Mouse (Mus musculus) intestine, postnatal 0 days (tissue): Measurements from ENCODE around the gene Krba1. TPM values are rescaled to one million over a fixed set of nuclear protein-coding genes. Genes with fewer than 3 reads are reported as not detected.

Source experiments
- ATAC-seq: fragments of 200-750 bp; cut with Nextera tagmentation; 2 replicates; pipeline ENCODE4 v1.8.0; 2017; ENCODE audit warnings: mild to moderate bottlenecking, moderate TSS enrichment, moderate library complexity
- H3K27ac ChIP-seq: fragments of 300-500 bp; sonication (generic); 2 replicates; pipeline ENCODE4 v1.5.1; 2014; ENCODE audit warnings: mild to moderate bottlenecking, low read depth, low read length, moderate library complexity
- H3K27me3 ChIP-seq: fragments of 300-500 bp; sonication (generic); replicated peaks from 2 replicates; pipeline ENCODE4 v1.6.1; 2014; ENCODE audit warnings: low read length, mixed read lengths; ENCODE audit not compliant: control insufficient read depth, insufficient read depth
- H3K36me3 ChIP-seq: fragments of 300-500 bp; sonication (generic); 2 replicates; pipeline ENCODE4 v1.6.1; 2014; ENCODE audit warnings: mild to moderate bottlenecking, moderate library complexity; ENCODE audit not compliant: control insufficient read depth, insufficient read depth
- H3K4me1 ChIP-seq: fragments of 300-500 bp; sonication (generic); replicated peaks from 2 replicates; pipeline ENCODE4 v1.6.1; 2014; ENCODE audit warnings: antibody characterized with exemption, low read length, mixed read lengths; ENCODE audit not compliant: control insufficient read depth, insufficient read depth
- H3K4me2 ChIP-seq: fragments of 300-500 bp; sonication (generic); replicated peaks from 2 replicates; pipeline ENCODE4 v1.6.1; 2014; ENCODE audit warnings: low read depth, mild to moderate bottlenecking, moderate library complexity
- H3K4me3 ChIP-seq: fragments of 300-500 bp; sonication (generic); 2 replicates; pipeline ENCODE4 v1.5.1; 2014; ENCODE audit warnings: low read depth, low read length
- H3K9ac ChIP-seq: fragments of 300-500 bp; sonication (generic); 2 replicates; pipeline ENCODE4 v1.6.1; 2014; ENCODE audit warnings: mild to moderate bottlenecking, low read depth, low read length
- H3K9me3 ChIP-seq: fragments of 300-500 bp; sonication (generic); 2 replicates; pipeline ENCODE4 v1.6.1; 2016; ENCODE audit warnings: mixed run types; ENCODE audit not compliant: control insufficient read depth
- CTCF ChIP-seq: sonication (generic); IDR thresholded peaks from 2 replicates; pipeline ENCODE4 v1.5.1; 2016; ENCODE audit warnings: low read depth, mild to moderate bottlenecking, control low read depth, antibody characterized with exemption, moderate library complexity
- WGBS: fragments of 180-500 bp; shearing (Covaris S2); extraction: QIAGEN DNeasy Blood & Tissue Kit; methylation state at CpG from one replicate; pipeline ENCODE4 v1.1.7; 2014; 5-methylcytosine and 5-hydroxymethylcytosine counted together
- polyA plus RNA-seq: library from polyadenylated mRNA; unstranded; fragments of >200 nt; fragmentation: Nextera tagmentation; extraction: Ambion mirVana; gene quantifications from 2 replicates; pipeline ENCODE4 v1.2.1, GENCODE M21; 2015

Krba1 gene
- polyA plus RNA-seq, 1 experiment from 2014 or later = 20.1 TPM

DNA sequence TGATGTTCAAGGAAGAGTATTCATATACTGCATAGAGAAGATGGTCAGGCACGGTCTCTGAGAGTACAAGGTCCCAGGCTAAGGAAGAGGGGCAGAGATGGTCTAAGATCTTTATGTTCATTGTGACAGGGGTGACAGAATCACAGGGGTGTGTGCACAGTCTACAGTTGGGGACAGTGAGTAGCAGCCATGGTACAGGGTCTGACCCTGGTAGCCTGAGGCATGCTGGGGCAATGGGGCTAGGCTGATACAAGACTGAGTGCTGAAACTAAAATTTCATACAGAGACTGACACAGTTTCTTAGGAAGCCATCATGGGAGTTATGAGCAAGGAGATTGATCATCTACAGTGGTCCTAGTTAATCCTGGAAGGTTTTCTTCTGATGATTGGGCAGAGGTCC lies 1.3 kb downstream of the Krba1 start:
- Histone ChIP-seq H3K27ac (no peak overlapping the region), H3K4me3 (no peak overlapping the region), H3K9ac (no peak overlapping the region), H3K9me3 (no peaks in the 10 kb centered on the region), H3K27me3 (no peaks in the 10 kb centered on the region), H3K4me2 (peak overlapping the region; percentile 90; the same call in 1 of the 2 replicates), H3K36me3 (no peaks in the 10 kb centered on the region), H3K4me1 (peaks cover 6% of the 10 kb centered on the region)
- no peak for TF ChIP-seq CTCF
- 91% methylated on average over 1 of the region's 1 CpGs for WGBS
- no peak for ATAC-seq

GRCm38 (mm10) chr6:48397336-48397735 lies 1.9 kb downstream of the Krba1 start:
- Histone ChIP-seq H3K4me3 (no peak overlapping the region), H3K4me2 (no peak overlapping the region), H3K9ac (no peak overlapping the region), H3K27ac (no peak overlapping the region), H3K27me3 (no peaks in the 10 kb centered on the region), H3K4me1 (peaks cover 6% of the 10 kb centered on the region), H3K9me3 (no peaks in the 10 kb centered on the region), H3K36me3 (no peaks in the 10 kb centered on the region)
- 66% methylated on average over 4 of the region's 4 CpGs for WGBS
- peak; percentile 63 for TF ChIP-seq CTCF
- no peak for ATAC-seq

GRCm38 (mm10) chr6:48399906-48400305 lies 4.5 kb downstream of the Krba1 start:
- H3K36me3 ChIP-seq = peaks cover 10% of the 10 kb centered on the region
- no peak overlapping the region for H3K4me3 ChIP-seq
- H3K9me3 ChIP-seq = no peaks in the 10 kb centered on the region
- 88% methylated on average over 5 of the region's 5 CpGs for WGBS
- no peak overlapping the region for H3K9ac ChIP-seq
- H3K27ac ChIP-seq = no peak overlapping the region
- no peak for ATAC-seq
- no peak overlapping the region for H3K4me2 ChIP-seq
- peaks cover 6% of the 10 kb centered on the region for H3K4me1 ChIP-seq
- no peaks in the 10 kb centered on the region for H3K27me3 ChIP-seq
- TF ChIP-seq CTCF = no peak

DNA sequence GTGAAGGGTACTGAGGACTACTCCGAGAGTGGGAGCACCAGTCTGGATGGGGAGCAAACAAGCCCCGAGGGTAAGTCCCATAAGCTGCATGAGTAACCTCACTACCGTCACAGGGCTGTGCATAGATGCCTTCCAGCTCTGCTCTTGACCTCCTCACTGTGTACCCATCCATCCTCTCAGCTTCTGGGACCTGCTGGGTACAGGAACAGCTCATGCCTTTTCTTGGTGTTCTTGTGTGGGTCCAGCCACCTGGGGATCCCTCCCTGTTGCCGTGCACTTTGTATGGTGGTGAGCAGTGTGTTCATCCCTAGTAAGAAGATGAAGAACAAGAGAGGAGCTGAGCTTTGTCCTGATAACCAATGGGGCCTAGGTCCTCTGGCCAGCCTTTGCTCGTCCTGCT lies 8.7 kb downstream of the Krba1 start:
- H3K27ac ChIP-seq = no peak overlapping the region
- no peaks in the 10 kb centered on the region for H3K9me3 ChIP-seq
- no peaks in the 10 kb centered on the region for H3K27me3 ChIP-seq
- no peak overlapping the region for H3K9ac ChIP-seq
- no peak for TF ChIP-seq CTCF
- ATAC-seq = no peak
- no peak overlapping the region for H3K4me2 ChIP-seq
- 93% methylated on average over 5 of the region's 5 CpGs for WGBS
- no peak overlapping the region for H3K4me3 ChIP-seq
- H3K4me1 ChIP-seq = no peaks in the 10 kb centered on the region
- peaks cover 47% of the 10 kb centered on the region for H3K36me3 ChIP-seq

GRCm38 (mm10) chr6:48409726-48410343 lies 14.4 kb downstream of the Krba1 start:
- ATAC-seq = no peak
- H3K4me1 ChIP-seq = peaks cover 3% of the 10 kb centered on the region; the same call in 1 of the 2 replicates

GRCm38 (mm10) chr6:48410551-48410950 lies 15.2 kb downstream of the Krba1 start:
- no peak for TF ChIP-seq CTCF
- Histone ChIP-seq H3K9me3 (no peaks in the 10 kb centered on the region), H3K36me3 (peaks cover 71% of the 10 kb centered on the region), H3K27ac (peak overlapping the region; percentile 97), H3K27me3 (no peaks in the 10 kb centered on the region), H3K4me3 (no peak overlapping the region), H3K4me1 (peaks cover 3% of the 10 kb centered on the region; the same call in 1 of the 2 replicates), H3K4me2 (no peak overlapping the region), H3K9ac (no peak overlapping the region)
- 68% methylated on average over 3 of the region's 3 CpGs for WGBS
- ATAC-seq = no peak

More at GRCm38 (mm10) chr6:48409726-48410343, 14.4 kb downstream of the Krba1 start:
- no peak overlapping the region for H3K4me3 ChIP-seq
- no peak overlapping the region for H3K9ac ChIP-seq
- TF ChIP-seq CTCF = no peak
- no peaks in the 10 kb centered on the region for H3K9me3 ChIP-seq
- 89% methylated on average over 4 of the region's 4 CpGs for WGBS
- H3K4me2 ChIP-seq = no peak overlapping the region
- peaks cover 76% of the 10 kb centered on the region for H3K36me3 ChIP-seq
- no peaks in the 10 kb centered on the region for H3K27me3 ChIP-seq
- peak overlapping the region; percentile 97 for H3K27ac ChIP-seq
